Mouse (Mus musculus) frontal cortex, postnatal 14 days (tissue): ENCODE data around the gene H13.

Source experiments
- DNase-seq, 2 experiments: peaks; one replicate each; pipeline ENCODE4 v3.0.0; 2022; ENCODE audit warnings: low spot score in 2 of 2

H13 gene

DNA sequence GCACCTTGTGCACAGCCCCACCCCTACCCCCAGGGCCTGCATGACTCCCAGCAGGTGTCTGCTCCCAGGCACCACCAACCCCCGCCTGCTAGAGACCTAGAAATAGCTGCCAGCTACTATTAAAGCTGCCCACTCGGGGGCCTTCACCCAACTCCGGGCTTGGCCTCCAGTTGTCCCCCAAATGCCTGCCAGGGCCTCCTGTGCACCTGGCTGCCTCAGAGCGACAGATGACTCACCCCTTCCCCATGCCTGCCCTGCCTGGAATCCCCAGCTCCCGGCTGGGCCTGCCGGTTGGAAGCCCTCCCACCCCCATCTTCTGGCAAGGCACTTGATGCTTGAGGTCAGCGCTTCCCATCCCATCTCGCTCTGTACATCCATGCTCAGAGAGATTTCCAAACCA lies 31.5 kb downstream of the H13 start:
- no peak for DNase-seq

DNA sequence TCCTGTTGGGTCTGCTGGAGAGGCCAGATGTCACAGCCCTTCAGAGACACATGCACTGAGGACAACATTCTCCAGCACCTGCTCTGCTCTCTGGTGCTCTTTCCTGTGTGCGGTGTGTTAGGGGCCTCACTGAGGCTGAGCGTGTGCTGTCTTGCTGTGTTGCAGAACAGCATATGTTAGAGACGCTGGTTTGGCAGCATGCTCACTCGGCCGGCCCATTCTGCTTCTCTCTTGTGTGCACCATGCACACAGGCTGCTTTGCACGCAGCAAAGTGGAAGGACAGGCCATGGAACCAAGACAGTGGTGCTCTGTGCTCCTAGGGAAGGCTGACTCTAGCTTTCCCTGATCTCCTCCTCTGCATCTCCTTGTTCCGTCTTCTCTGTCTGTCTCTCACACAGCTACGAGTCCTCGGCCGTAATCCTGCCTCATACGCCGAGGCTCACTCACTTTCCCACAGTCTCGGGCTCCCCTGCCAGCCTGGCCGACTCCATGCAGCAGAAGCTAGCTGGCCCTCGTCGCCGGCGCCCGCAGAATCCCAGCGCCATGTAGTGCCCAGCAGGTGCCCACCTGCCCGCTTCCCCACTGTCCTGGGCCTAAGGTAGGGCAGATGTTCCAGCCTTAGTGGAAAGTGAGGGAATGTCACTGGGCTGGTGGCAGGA lies 34.5 kb downstream of the H13 start:
- no peak for DNase-seq

DNA sequence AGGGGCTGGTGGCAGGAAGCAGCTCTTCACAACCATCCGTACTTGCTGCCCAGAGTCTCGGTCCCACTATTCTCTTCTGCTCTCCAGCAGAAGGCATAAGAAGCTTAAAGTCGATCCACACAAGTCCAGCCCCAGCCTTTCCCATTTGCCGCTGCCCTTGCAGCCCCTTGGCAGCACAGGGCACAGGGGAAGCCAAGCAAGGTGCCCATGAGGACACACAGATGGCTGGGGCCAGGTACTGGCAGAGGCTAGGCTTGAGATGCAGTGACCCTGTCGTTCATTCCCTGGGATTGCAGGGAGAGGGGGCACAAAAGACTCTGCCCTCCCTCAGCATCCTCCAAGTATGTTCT lies 35.0 kb downstream of the H13 start:
- no peak for DNase-seq

DNA sequence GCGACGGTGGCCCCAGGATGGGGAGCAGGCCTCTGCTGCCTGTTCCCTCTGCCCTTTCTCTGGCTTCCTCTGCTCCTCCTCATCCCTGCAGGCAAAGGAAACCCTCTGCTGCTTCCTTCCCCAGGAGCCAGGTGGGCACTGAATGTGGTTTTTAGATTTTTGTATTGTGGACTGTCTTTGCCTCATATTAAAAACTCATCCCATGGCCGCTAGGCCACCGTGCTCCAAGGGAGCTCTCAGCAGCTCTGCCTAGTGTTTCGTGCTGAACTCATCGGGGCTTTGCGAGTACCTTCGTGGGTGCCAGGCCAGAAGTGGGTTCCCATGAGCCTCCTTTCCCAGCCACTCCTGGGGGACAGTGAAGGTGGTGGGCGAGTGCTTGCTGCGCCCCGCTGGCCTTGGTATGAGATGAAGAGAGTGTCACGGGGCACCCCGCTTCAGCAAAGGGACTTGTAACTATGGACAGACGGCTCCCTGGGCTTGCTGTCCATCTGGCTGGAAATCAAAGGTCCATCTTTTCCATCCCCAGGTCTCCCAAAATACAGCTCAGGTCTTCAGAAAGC lies 35.6 kb downstream of the H13 start:
- no peak for DNase-seq

DNA sequence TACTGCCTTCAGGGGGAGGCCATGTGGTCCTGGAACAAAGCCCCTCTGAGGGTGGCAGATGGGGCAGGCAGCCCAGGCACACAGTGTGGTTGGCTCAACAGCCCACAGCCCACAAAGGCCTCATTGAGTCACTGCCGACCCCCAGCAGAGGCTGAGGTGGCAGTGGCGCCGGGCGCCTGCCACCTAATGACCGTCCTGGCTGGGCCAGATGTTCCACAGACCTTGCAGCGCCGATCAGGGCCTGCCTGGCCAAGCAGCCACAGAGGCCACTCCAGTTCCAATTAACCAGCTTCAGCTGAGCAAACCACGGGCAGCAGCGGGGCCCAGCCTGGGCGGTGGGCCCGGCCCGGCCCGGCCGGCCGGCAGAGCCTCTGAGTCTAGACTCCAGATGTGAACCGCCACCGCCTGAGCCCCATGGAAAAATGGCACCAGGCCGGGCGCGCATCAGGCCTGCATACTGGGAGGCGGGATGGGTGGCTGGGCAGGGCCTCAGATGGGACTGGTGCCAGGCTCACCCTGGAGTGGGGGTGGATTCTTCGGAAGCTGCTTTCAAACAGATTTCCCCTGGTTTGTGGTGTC lies 36.8 kb downstream of the H13 start:
- peak; percentile 38 to 45 for DNase-seq

DNA sequence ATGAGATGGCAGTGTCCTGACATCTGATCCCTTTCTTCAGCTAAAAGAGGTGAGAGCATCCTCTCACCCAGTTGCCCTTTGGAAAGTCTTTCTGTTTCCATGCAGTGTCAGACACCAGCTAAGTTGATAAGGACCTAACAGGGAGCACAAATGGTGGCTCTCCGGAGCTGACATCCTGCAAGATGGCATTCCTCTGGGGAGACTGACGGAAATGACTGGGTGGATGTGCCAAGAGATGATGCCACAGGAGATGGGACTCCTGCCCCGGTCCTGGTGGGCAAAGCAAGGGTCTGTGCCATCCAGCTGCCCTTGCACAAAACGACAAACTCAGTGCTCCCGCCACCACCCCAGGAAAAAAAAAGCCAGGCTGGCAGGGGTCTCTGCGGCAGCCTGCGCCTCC lies 37.9 kb downstream of the H13 start:
- DNase-seq: no peak

DNA sequence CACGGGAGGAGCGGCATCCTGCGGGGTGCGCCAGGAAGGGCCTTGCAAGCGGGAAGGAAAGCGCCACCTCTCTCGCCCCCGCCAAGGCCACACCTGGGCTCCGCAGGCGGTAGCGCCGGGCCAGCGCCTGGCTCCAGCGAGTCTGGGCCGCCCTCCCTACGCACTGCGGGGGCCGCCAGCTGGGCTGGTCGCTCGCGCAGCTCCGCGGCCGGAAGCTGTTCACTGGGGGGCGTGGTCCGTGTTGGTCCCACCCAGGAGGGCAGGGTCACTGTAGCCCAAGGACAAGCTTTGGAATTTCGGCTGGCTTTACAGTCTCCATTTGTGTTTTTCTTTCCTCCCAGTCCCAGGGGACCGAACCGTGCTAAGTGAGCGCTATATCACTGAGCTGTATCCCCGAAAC lies 38.4 kb downstream of the H13 start:
- DNase-seq: peak; percentile 66 to 69

DNA sequence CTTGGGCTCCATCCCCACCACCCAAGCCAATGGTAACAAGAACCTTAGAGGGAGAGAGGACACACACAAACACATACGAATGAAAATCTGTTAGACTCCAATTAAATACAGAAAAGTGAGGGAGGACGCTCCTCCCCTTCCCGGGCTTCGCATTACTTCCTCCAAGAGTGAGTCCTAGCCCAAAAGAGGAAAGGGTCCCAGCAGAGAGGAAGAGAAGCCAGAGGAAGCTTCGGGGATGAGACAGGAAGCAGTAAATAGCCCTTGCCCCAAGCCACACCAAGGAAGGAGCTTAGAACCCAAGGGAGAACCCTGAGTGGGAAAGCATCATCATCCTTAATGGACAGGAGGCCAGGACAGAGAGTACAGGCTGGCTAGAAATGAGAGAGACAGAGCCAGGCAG lies 39.8 kb downstream of the H13 start:
- DNase-seq: no peak

DNA sequence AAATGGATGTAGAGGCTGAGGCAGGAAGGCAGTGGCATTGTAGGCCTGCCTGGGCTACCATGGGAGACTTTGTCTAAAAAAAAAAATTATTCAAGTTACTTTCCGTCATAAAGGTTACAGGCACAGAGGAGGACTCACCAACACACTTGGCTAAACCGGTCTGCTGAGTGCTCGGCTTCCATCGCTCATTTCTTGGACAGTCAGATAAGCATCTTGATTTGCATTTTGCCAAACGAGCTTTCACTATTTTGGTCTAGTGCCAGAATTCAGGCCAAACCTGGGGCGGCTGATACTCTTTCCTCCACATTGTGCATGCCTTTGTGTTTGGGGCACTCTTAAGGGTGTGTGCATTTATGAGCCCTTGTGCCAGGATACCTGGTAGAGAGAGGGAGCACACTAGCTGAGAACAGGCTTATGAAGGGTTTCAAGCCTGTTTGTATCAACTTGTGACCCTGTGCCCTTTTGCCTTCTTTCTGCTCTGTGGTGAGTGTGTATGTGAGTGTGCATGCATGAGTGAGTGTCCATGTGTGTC lies 47.0 kb downstream of the H13 start:
- DNase-seq: no peak

DNA sequence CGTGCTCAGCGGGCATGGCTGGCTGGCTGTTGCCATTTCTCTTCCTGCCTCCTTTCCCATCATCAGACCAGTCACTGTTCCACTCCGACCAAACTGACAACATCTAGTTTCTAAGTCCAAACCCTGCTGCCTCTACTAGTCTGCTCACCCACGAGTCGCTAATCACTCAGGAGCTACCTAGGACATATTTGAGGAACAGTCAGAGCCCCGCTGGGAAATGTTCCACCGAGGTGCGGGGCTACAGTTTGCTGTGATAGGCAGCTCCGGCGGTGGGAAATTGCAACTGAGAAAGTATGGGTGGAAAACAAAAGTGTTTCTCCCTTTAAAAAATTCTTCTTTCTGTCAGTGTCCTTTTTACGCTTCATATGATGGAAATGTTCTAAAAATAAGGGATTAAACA lies 48.4 kb downstream of the H13 start:
- no peak for DNase-seq

DNA sequence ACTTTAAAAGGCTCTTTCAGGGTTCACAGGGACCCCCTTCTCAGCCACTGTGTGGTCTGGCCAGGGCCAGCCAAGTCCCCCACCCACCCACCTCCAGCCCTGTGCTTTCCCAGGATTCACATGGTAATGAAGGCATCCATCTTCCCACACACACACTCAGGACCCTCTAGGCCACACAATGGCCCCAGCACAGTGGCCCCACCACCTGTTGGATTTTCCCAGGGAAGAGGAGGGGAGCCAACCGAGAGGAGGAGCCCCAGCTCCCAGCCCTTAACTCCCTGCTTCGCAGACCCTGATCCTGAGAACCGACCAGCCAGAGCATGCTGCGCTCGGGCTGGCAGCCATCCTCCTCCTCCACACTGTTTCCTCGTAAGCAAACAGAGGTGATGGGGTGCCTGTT lies 48.8 kb downstream of the H13 start:
- DNase-seq: no peak

DNA sequence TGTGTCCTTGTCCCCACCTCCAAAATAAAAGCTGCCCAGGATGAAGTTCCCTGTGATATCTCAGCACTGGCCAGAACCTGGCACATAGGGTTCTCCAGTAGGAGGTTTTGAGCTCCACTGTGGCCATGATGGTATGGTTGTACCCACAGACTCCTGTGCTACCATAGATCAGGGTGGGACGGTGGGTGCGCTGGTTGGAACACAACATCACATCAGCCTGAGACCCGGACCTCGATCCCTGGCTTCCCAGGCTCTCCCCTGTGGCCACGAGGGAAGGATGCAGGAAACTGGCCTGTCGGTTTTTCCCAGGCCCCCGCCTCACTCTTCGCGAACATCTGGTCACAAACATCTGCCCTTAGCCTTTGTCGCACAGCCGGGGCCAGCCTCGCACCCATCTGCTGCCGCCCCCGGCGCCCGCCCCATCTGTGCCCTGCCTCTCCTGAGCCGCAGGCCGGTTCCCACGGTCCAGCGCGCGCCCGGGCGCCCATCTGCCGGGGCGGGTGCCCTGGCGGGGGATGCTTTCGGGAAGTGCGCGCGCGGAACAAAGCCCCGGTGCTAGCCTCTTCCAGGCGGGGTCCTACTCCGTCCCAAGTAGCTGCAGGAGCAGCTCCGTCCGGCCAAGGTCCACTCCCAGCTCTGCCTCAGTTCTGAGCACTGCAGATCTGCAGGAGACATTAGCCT lies 54.5 kb downstream of the H13 start:
- DNase-seq: no peak

DNA sequence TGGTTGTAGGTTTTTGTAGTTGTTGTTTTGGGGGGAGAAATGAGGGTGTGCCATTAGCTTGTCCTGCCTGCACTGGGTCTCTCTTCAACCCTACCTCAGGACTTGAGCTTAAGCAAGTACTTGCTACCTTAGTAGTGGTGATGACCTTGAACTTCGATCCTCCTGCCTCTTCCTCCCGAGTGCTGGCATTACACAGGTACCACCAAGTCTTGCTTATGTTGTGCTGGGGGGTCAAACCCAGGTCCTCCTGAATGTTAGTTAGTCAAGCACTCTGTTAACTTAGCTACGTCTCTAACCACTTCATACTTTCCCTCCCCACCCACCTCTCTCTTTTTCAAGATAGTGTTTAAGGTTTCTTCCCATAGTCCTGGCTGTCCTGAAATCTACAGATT lies 55.1 kb downstream of the H13 start:
- DNase-seq: no peak

DNA sequence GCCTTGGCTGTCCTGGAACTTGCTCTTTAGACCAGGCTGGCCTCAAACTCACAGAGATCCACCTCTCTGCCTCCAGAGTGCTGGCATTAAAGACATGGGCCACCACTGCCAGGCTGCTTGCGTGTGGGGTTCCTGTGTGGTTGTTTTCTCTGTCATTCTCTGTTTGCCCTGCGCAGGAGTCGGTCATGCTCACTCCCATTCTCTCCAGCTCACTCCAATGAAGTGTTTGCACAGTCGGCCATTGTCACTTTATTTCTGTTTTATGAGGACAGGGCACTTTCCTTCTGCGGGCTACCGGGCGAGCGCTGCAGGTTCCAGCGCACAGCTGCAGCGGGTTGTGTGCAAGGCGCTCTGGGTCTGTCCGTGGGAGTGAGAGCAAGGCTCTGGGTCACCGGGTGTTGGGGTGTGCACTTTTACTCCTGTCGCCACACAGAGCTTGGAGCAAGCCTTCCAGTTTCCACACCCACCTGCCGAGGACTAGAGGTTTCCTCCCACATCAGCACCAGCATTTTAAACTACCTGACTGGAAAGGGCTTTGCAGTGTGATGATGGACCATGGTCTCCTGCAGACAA lies 56.0 kb downstream of the H13 start:
- no peak for DNase-seq

DNA sequence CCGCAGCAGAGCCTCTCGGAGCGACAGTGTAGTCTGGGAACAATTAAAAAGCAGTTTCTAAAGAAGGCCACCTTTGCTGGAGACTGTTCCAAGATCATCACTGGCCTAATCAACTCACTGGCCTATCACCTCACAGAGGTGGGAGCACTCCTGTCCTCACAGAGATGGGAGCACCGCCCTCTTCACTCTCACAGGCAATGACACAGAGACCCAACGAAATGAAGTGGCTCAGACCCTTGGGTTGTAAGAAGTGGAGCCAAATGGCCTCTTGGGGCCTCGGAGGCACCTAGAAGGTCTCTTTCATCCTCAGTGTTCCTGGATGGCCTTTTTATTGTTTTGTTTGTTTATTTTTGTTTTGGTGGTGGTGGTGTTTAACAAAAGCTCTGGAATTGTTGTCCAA lies 57.0 kb downstream of the H13 start:
- DNase-seq: no peak

DNA sequence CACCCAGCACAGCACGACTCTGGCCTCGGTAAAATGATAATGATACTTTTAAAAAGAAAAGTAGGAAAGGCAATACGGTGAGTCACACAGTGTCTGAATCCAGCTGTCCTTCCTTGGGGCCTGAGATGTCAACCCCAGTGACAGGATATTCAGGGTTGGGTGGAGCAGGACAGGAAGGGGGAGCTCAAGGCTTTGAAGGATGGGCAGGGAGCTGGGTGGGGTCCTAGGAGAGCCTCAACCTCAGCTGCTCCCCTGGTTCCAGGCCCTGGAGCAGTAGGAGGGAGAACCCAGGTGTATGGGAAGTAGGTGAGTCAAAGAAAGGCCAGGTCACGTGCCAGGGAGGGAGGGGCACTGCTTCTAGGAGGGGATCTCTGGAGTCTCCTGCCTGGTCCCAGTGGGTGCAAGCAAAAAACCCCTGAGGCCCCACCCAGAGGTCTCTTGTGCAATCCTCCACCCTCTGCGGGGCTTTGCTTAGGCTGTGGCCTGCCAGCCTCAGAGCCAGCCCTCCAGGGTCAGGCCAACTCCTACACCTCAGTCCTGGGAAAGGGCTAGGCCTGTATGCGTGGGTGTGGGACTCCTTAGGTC lies 57.6 kb downstream of the H13 start:
- DNase-seq: no peak

DNA sequence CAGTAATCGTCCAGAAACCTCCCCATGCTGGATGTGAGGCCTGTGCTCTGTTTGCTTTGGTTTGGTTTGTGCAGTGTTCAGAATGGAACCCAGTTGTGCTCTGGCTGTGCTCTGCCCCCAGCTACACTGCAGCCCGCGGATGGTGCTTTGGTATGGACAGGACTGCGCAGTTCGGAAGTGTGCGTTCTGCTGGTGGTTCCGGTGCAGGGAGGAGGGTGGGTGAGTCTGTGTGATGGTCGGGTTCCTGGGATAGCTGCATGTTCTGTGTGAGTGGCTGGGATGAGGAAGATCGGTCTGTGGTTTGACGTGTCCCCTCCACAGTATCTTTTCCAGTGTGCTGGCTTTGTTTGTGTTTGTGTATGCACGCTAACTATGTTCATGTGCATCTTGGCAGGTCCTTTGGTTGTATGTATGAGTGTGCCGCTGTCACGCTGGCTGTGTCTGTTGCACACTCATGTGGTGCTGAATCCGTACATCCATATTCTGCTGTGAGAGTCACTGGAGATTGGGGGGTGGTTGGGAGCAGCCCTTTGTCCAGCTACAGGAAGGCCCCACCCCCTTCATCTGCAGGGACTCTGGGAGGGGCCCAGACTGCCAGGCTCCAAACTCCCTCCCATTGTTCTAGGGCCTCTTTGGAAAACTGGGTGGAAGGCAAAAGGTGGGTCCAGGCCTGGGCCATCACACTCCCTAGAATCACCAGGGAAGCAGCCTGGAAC lies 58.7 kb downstream of the H13 start:
- DNase-seq: no peak

DNA sequence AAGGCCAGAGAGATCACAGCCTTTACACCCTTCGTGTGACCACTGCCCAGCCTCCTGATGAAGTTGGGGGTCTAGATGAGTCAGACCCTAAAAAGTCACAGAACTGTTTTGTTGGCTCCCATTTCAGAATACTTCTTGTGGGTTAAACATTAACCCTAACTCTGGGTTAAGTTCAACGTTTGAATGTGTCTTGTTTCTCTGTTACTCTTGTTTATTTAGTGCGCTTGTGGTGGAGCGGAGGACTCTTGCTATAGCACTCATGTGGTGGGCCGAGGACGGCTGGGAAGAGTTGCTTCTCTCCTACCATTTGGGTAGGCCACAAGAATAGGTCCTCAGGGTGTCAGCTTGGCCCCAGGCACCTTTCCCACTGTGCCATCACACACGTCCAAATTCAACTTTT lies 59.3 kb downstream of the H13 start:
- no peak for DNase-seq

DNA sequence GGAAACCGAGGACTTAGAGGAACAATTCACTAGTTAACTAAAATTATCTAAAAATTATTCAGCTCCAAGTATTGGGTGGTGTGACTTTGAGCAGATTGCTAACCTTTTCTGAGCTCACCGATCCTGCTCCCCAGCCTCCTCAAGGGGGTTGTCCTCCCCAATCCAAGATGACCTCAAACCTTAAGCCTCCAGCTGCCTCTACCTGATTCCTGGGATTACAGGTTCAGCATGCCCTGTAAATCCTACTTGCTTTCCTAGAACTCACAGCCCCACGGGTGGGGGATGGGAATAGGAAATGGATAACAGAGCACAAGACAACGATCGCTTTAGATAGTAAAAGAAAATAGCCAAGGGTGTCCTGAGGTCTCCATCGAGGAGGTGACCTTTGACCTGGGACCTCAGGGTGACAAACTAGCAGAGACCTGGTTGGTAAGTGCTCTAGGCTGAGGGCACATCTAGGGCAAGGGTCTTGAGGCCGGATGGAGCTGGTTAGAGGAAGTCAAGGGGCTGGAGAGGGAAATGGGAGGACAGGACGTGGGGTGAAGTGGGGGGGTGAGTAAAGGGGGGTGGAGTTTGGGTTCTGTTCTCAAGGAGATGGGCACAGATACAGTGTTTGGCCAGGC lies 59.9 kb downstream of the H13 start:
- no peak for DNase-seq

DNA sequence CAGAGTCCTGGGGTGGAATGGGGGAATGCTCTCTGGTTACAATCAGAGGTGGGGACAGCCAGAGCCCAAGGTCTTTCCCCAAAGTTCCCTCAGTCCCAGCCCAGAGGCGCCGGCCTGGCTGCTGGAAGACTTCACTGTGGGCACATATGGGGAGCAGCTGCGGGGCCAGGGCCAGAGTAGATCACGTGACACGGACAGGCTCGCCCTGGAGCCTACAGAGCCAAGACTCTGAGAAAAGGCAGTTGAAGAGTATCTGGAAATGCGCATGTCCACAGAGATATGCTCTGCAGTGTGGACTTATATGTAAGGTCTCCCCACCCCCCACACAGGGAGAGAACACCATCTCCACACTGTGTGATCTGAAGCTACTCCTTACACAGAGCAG lies 60.4 kb downstream of the H13 start:
- DNase-seq: no peak

DNA sequence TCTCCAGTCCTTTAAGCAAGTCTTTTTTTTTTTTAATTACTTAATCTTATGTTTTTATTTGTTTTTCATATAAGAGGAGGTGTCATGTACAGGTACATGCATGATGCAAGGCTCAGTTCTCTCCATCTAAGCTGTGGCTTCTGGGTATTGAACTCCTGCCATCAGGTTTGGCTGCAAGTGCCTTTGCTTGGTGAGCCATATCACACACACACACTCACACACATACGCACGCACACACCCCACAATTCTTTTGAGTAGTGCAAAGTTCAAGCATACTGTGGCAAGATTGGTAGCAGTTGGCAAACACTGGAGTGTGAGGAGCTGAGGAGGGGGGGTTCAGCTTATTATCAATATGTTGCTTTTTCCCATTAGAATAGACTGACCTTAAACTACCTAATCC lies 63.9 kb downstream of the H13 start:
- DNase-seq: no peak
